Mouse (Mus musculus) yolk sac, embryonic 10.5 days (tissue): ENCODE measurements around the gene Fgd6.
A peak's percentile ranks its signal among the peaks of the same experiment; 100 is the strongest.

Source experiments
- DNase-seq: peaks from one replicate; pipeline ENCODE4 v3.0.0-alpha.2; 2017; ENCODE audit warnings: low spot score

Fgd6 gene

DNA sequence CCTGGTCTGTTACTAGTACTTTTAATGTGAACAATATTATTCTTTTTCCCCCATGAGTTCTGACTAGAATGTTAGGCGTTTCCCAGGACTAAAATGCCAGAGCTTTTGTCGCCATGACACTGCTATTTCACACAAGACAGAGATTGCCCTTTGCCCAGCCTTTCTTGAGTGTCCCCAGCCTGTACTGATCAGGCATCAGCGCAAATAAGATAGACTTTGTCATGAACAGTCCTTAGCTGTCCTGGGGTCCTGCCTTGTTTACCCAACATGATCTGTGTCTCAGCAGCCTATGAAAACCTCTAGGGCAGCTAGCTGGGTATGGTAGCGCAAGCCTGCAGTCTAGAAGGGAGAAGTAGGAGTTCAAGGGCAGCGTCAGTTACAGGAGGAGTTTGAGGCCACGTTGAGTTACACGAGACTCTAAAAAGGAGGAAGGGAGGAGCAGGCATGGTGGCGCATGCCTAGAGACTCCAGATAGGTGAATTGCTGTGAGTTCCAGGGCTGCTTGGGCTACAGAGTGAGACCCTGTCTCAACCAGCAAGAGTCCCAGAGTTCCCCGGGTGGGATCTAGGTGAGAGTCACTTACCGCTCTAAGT, 103.2 kb downstream of the Fgd6 start:
- peak; percentile 65 for DNase-seq

GRCm38 (mm10) chr10:94140227-94140931, 104.6 kb downstream of the Fgd6 start:
- DNase-seq: no peak

DNA sequence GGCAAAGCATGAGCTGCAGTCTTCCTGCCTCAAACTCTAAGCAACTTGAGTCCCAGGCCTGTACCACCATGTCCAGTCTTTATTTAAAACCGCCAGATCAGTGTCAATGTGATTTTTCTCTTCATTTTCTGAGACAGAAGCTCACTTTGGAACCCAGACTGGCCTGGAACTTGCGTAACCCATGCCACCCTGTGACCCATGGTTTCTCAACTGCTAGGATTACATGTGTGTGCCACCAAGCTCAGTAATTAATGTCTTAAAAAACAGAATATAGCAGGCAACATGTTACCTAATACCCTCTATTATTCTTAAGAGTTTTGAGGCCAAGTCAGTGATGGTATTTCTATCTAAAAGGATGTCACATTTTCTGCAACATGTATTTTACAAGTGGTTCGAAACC, 106.6 kb downstream of the Fgd6 start:
- no peak for DNase-seq

GRCm38 (mm10) chr10:94144581-94144980, 108.8 kb downstream of the Fgd6 start:
- no peak for DNase-seq

GRCm38 (mm10) chr10:94147391-94147755, 111.6 kb downstream of the Fgd6 start:
- DNase-seq: no peak

DNA sequence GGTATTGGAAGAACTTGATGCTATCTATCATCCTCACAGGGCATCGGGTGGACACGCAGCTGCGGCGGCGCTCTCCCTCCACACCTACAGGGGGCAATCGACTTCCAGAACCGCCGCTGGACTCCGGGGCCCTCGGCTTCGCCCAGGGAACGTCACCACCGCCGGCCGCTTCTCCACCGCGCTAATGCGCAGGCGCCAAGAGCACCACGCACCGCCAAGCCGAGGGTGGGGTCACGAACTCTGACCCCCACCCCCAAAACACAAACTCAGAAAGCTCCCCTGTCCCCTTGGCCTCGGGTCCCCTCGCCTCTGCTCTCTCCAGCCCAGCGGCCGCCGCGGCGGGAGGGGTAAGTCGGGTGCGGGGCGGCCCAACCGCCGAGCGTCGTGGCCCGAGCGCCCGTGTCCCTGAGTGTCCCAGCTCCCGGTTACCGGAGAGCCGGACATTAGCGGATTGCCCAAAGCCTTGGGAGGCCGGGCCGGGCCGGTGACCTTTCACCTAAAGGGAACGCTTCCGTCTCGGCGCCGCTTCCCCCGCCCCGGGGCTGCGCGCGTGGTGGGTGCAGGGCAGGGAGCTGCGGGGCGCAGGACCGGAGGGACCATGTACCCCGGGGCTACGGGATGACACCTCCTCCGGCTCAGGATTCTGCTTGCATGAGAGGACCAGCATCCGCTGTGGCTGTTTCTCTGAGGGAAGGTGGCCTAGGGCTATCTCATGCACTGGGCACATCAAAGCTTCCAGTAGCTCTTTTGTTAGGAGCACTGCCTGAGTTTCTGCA, 112.1 kb downstream of the Fgd6 start, which contains the start of gene Nr2c1:
Gene Nr2c1 (plus strand): TSS at position 268 of the 776 bp plus-strand sequence.
- peak; percentile 87 for DNase-seq

DNA sequence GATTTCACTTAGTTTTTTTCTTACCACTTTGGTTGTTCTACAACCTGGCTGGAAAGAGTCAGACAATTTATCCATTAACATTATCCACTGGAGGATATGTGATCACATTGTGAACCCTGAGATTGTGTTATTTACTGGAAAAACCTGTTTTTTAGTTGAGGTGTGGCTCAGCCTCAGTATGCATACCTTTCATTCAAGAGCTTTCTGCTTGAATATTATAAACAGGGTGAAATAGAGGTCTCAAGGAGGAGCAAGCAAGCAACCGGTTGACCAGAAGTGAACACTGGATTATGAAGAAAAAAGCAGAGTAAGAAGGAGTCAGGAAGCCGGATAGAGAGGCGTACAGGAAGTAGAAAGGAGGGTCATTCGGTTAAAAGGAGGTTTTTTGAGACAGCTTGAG, 115.7 kb downstream of the Fgd6 start:
- no peak for DNase-seq

DNA sequence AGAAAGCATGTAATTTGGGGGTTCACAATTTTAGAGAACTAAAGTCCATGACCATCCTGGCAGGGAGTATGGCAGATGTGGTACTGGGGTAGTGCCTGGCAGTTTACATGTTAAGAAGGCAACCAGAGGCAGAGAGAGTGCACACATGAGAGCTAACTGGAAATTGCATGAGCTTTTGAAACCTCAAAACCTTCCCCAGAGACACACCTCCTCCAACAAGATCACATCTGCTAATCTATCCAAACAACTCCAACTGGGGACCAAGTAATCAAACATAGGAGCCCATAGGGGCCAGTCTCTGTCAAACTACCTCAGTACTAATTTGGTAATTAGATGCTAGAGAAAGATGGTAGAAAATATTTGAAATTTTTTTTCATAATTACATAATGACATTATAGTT, 118.0 kb downstream of the Fgd6 start:
- no peak for DNase-seq

- DNase-seq: no peak
Measured at GRCm38 (mm10) chr10:94158962-94159361, 123.2 kb downstream of the Fgd6 start.

DNA sequence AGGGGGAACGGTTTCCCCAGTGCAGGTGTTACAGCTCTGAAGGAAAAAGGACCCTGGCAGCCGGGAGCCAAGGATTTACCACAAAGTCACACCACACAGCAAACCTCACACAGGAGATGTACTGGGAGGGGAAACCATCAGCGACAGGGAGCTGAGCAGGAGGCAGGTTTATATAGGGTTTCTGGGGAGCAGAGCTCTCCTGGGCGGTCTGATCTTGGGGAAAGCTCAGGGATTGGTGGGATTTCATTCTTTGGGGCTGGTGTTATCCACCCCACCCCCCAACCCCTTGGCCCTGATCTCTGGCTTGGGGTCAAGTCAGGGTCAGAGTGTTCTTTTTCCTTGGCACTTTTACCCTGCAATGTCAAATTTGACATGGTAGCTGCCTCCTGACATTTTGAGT, 123.6 kb downstream of the Fgd6 start:
- no peak for DNase-seq

DNA sequence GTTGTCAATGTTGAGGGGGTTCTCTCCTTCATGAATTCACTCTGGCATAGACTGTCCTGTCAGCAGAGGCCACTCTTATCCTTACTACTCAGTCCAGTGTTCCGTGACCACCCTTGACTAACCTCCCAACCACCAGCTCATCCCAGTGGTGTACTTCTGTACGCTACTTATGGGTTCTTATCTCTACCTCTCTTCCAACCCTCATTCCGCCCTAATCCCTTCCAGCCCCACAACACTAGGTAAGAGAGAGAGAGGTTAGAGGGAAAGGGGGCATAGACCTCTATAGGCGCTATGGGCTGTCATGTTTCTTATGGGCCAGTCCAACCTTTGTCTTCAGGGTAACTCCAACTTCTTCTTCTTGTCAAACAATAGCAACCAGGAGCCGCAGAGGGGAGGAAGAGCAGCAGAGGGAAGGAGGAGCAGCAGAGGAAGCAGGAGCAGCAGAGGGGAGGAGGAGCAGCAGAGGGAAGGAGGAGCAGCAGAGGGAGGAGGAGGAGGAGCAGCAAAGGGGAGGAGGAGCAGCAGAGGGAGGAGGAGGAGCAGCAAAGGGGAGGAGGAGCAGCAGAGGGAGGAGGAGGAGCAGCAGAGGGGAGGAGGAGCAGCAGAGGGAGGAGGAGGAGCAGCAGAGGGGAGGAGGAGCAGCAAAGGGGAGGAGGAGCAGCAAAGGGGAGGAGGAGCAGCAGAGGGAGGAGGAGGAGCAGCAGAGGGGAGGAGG, 125.4 kb downstream of the Fgd6 start:
- no peak for DNase-seq

DNA sequence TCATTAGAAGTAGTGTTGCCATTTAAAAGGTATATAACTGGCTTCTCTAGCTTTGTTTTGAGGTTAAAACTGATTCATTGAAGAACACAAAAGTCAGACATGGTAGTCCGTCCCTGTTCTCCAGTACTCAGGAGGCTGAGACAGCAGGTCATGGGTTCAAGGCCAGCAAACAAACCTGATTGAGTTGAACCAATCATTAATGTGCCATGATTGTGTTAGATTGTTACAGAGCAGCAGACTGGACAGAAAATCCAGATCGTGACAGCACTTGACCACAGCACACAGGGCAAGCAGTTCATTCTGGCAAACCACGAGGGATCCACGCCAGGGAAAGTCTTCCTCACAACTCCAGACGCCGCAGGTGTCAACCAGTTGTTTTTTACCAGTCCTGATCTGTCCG, 126.2 kb downstream of the Fgd6 start:
- no peak for DNase-seq

DNA sequence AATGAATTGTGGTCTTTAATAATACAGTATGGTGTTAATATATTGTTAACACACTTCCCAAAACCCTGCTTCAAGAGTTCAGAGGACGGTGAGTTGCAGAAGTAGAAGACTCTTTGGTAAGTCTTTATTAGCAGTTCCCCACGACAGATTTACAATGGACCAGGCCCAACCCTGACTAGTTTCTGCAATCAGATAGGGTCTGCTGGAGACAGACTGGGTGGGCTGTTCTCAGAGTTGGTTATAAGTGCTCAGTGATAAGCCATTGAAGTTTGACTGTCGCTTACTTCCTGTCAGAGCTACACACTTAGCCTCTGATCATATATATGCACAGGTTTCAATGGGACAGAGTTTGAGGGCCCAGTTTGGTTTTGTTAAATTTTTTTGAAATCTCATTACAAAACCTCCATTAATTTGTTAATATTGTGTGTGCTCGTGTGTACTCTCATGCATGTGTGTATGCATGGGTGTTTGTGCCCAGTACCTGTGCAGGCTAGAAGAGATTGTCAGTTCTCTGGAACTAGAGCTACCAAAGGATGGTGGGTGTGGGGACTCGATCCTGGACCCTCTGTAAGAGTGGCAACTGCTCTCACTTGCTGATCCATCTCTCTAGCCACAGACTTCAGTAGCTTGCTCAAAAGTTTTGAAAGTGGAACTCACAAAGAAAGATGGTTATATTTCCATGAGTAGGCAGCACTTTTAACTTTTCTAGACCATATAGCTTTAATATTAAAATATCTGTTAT, 128.5 kb downstream of the Fgd6 start:
- DNase-seq: no peak

DNA sequence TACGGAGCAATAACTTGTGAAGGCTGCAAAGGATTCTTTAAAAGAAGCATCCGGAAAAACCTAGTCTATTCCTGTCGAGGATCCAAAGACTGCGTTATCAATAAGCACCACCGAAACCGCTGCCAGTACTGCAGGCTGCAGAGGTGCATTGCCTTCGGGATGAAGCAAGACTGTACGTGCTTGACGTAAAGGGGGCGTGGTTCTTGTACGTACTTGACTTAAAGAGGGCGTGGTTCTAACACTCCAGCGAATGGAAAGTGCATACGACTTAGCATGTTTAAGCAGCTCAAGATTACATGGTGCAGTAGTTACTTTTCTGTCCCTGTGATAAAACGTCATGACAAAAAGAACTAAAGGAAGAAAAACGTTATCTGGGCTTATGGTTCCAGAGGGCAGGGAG, 129.6 kb downstream of the Fgd6 start:
- DNase-seq: no peak

DNA sequence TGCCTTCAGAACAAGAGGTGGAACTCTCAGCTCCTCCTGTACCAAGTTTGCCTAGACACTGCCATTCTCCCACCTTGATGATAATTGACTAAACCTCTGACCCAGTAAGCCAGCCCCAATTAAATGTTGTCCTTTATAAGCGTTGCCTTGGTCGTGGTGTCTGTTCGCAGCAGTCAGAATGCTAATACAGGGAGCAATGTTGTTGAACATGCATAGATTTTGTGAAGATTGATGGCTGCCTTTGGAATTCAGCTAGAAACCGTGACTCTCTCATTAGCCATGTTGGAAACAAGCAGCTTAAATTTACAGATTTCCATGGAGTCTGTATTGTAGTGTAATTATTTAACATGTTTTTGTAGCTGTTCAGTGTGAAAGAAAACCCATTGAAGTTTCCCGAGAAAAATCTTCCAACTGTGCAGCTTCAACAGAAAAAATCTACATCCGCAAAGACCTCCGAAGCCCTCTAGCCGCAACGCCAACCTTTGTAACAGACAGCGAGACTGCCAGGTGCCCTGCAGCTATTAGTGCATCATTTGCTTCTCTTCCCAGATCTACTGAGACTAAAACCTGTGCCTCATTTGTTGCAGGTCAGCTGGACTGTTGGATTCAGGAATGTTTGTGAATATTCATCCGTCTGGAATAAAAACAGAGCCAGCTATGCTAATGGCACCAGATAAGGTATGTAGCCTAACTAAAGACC, 131.4 kb downstream of the Fgd6 start:
- no peak for DNase-seq

DNA sequence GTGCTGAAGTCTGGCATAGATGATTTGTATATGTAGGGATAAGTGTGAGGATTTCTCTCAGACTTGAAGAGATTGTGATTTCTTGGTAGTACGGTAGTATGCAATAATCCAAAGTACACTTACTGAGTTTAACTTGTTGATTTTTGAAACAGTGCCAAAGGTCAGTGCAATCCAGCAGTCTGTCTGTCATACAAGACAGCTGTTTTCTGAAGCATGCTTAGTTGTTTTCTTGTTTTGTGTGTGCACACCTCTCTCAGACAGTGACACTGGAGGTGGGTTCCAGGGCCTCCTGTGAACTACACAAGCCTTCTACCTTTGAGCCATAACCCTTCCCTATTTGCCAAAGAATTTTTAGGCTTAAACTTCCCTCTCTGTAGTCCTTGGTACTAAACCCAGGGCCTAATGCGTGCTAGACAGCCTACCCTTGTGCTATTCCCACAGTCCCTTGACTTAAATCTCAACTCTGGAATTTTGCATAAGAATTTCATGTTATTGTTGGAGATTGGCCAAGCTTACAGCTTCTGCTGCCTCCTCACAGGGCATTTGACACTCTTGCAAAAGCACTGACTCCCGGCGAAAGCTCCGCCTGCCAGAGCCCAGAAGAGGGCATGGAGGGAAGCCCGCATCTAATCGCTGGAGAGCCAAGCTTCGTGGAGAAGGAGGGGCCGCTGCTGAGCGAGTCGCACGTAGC, 135.8 kb downstream of the Fgd6 start:
- peak; percentile 54 for DNase-seq

DNA sequence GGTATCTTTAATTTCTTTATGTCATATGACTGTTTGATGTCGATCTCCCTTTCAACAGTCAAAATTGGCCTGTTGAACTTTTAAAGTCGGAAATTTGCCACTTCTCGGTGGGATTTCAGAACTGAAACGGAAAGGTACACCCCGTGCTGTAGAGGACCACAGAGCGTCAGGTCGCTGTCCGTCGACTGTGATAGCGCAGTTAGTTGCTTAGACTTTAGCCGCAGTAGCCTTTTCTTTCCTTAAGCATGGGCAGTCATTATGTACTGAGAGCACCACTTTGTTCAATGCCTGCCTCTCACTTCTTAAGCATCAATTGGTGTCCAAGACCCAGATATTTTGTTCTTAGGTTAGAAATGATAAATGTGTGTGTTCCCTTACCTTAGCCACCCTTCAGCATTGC, 136.3 kb downstream of the Fgd6 start:
- no peak for DNase-seq

DNA sequence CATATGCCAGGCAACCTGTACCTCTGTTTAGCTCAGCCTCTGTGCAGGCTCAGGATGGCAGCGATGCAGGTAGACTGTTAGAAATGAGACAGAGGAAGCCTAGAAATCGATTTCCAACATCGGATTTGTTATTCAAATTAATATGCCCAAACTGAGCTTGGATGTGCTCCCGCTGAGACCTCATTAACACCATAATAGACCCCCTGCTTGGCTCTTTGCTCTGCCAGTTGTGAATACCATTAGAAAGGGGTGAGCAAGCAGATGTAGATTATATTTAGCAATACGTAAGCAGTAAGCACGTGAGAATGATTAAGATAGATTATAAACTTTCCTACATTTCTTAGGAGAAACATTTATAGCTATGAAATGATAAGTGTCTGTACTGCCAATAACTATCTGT, 136.9 kb downstream of the Fgd6 start:
- no peak for DNase-seq

- DNase-seq: no peak
Measured at GRCm38 (mm10) chr10:94174652-94175051, 138.9 kb downstream of the Fgd6 start.

DNA sequence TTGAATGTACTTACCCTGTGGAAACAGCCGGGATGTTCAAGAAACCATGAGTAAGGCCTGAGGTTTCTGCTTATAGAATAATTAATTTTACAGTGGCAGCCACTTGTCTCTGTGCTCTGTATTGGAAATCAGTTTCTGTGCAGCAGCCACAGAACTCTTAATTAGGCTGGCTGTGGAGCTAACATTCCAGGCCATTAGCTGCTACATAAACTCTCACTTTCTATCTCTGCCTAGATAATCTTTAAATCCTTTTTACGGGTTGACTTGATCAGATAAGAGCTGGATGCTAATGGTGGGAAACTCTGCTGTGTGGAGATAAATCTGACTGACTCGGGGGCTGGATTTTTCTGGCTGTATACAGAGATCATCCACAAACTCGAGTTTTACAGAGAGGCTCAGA, 147.4 kb downstream of the Fgd6 start:
- no peak for DNase-seq
